Mouse (Mus musculus) small intestine, adult 2 months (tissue): Measurements from ENCODE around the gene Olfr1442. TPM values are rescaled to one million over a fixed set of nuclear protein-coding genes. Genes with fewer than 3 reads are reported as not detected.
"Not testable (repeated sequence)": the region's sequence is repeated elsewhere in the genome, so short reads cannot be mapped to it uniquely, and the experiment has no call there.

Source experiments
- H3K27ac ChIP-seq: fragments of 200-500 bp; 2 replicates; pipeline ENCODE4 v1.5.1; 2012; ENCODE audit warnings: low read depth, low read length, control low read depth, inconsistent platforms; ENCODE audit not compliant: insufficient read depth
- H3K27me3 ChIP-seq: fragments of 200-500 bp; 2 replicates; pipeline ENCODE4 v1.6.1; 2012; ENCODE audit warnings: mild to moderate bottlenecking, moderate library complexity, low read length, inconsistent platforms; ENCODE audit not compliant: control insufficient read depth, insufficient read depth
- H3K36me3 ChIP-seq: fragments of 200-500 bp; 2 replicates; pipeline ENCODE4 v1.6.1; 2012; ENCODE audit warnings: mild to moderate bottlenecking, low read length, control low read depth, inconsistent platforms; ENCODE audit not compliant: control insufficient read depth, insufficient read depth
- H3K4me1 ChIP-seq: fragments of 200-500 bp; 2 replicates; pipeline ENCODE4 v1.6.1; 2012; ENCODE audit warnings: low read length, inconsistent platforms, mixed read lengths; ENCODE audit not compliant: control insufficient read depth, insufficient read depth, insufficient read length
- H3K4me3 ChIP-seq: fragments of 200-500 bp; 2 replicates; pipeline ENCODE4 v1.5.1; 2012; ENCODE audit warnings: low read depth, mild to moderate bottlenecking, control low read depth, inconsistent platforms, low read length, moderate library complexity
- CTCF ChIP-seq: fragments of 200-500 bp; IDR thresholded peaks from 2 replicates; pipeline ENCODE4 v1.5.1; 2012; ENCODE audit warnings: low read depth, mild to moderate bottlenecking, control low read depth, inconsistent platforms, low read length, moderate library complexity, mixed read lengths; ENCODE audit not compliant: insufficient replicate concordance, insufficient read length; ENCODE audit errors: extremely low read depth
- POLR2A ChIP-seq: fragments of 200-500 bp; IDR thresholded peaks from 2 replicates; pipeline ENCODE4 v1.6.1; 2012; ENCODE audit warnings: low read depth, mild to moderate bottlenecking, control low read depth, inconsistent platforms, low read length, moderate library complexity
- WGBS: fragments of 180-500 bp; shearing (Covaris S2); methylation state at CpG from one replicate; pipeline ENCODE4 v1.1.7; 2018; 5-methylcytosine and 5-hydroxymethylcytosine counted together
- polyA plus RNA-seq: library from polyadenylated mRNA; depleted of rRNA; stranded (reverse); fragments of >200 nt; gene quantifications from 2 replicates; pipeline ENCODE4 v1.2.3, GENCODE M21; 2012; rRNA removed

Olfr1442 gene
- not detected in 2 replicates for polyA plus RNA-seq

DNA sequence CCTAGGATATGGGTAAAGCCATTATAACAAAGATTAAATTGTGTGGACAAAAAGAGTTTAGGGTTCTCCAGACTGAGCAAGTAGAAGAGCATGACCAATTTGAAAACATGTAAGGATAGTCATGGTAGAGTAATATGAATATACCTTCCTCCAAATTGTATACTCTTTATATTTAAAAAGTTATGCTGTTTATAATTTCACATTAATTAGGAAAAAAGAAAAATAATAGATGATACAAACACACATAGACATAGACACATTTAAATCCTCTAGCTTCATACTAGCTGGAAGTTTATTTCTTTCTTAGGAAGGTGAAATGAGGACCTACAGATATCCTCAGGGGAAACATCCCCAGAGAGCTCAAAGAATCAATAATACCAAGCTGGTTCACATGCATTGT lies at the start of gene Olfr1442:
TSS of gene Olfr1442 (plus strand) at position 301 of the 400 bp plus-strand sequence.
- H3K4me3 ChIP-seq = no peak within 1 kb of the TSS
- TF ChIP-seq CTCF (no peak), POLR2A (no peak)
- no peaks in the 10 kb centered on the region for H3K4me1 ChIP-seq
- no peaks in the 10 kb centered on the region for H3K36me3 ChIP-seq
- H3K27ac ChIP-seq = no peak within 1 kb of the TSS
- no peaks in the 10 kb centered on the region for H3K27me3 ChIP-seq

DNA sequence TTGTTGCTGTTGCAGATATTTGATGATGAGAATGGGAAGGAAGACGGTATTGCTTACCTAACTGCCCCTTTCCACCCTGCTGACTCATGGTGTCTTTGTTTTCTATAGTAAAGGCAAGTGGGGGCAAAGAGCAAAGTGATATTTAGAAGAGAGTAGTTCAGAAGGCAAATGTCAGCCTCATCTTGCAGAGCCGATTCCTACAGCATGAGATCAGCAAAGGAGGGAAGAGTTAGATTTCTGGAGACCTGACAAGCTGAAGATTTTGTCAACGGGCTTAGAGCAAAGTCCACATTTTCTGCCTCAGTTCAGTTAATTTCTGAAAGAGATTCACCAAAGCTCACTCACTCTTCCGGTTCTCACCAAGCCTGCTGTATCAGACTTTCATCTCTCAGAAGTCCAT lies 37.1 kb upstream of the Olfr1442 start, which contains the start of gene Glyat:
TSS of gene Glyat (plus strand) at position 133 of the 400 bp plus-strand sequence.
- WGBS = 24% methylated on average over 4 of the region's 4 CpGs

DNA sequence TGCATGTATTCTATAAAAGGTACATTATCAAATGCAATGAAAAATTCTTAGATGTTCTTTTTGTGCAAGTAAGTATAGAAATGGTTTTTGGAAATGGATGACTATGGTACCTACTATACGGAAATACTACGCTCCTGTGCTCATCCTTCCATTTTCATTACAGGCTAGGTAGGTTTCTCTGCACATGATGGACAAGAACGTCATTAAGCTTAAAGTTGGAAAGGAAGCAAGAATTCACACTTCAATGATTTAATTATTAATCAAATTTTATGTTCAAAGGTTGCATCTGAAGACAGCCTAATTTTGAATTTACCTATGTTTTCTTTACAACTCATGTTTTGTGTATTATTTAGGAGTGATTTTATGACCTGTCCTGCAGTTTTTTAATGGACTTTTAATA lies 36.0 kb upstream of the Olfr1442 start:
- H3K27ac ChIP-seq = no peak overlapping the region
- 74% methylated on average over 3 of the region's 3 CpGs for WGBS
- H3K4me3 ChIP-seq = no peak overlapping the region
- no peaks in the 10 kb centered on the region for H3K27me3 ChIP-seq
- no peaks in the 10 kb centered on the region for H3K36me3 ChIP-seq
- H3K4me1 ChIP-seq = no peaks in the 10 kb centered on the region
- TF ChIP-seq CTCF (no peak), POLR2A (no peak)

More for the DNA sequence above, 37.1 kb upstream of the Olfr1442 start, which contains the start of gene Glyat:
- H3K27me3 ChIP-seq = no peaks in the 10 kb centered on the region
- H3K4me3 ChIP-seq = no peak within 1 kb of the TSS
- H3K27ac ChIP-seq = no peak within 1 kb of the TSS
- H3K36me3 ChIP-seq = no peaks in the 10 kb centered on the region
- no peaks in the 10 kb centered on the region for H3K4me1 ChIP-seq
- TF ChIP-seq POLR2A = no peak
- no peak for TF ChIP-seq CTCF

DNA sequence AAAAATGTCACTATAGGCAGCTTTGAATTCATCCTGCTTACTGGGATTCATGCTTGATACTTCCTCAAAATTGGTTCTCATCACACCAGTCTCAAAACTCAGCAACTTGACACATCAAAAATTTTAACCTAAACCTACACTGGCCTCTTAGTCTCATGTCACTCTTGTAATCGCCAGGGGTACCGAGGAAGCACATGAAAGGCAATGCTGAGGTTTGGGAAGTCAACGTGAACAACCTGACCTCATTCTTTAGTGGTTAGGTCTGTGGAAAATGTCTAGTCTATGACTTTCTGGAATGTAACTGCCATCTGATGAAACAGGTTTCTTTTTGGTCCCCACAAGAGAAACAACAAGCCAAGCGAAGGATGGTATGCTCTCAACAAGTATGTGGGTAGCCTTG lies 35.3 kb upstream of the Olfr1442 start:
- Histone ChIP-seq H3K4me1 (no peaks in the 10 kb centered on the region), H3K27ac (no peak overlapping the region), H3K27me3 (no peaks in the 10 kb centered on the region), H3K4me3 (no peak overlapping the region), H3K36me3 (no peaks in the 10 kb centered on the region)
- 85% methylated on average over 4 of the region's 4 CpGs for WGBS
- TF ChIP-seq POLR2A (no peak), CTCF (no peak)

DNA sequence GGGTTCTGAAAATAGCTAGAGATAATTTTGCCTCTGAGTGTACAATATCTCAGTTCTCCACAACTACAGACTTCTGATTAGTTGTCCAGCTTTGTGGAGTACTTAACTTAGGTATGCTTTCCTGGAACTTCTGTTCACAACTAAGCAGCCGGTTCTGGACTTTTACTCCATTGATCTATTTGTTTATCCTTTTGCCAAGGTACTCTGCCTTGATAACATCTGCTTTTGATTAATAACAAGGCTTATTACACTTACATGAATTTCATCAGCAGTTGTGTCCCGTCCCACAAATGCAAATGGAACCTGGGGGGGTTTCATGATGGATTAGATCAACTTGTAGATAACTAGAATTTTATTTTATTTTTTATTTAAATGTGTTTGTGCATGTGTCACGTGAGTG lies 33.4 kb upstream of the Olfr1442 start:
- Histone ChIP-seq H3K4me1 (no peaks in the 10 kb centered on the region), H3K27ac (no peak overlapping the region), H3K27me3 (no peaks in the 10 kb centered on the region), H3K4me3 (no peak overlapping the region), H3K36me3 (no peaks in the 10 kb centered on the region)
- TF ChIP-seq POLR2A (no peak), CTCF (no peak)
- 47% methylated on average over 3 of the region's 3 CpGs for WGBS

DNA sequence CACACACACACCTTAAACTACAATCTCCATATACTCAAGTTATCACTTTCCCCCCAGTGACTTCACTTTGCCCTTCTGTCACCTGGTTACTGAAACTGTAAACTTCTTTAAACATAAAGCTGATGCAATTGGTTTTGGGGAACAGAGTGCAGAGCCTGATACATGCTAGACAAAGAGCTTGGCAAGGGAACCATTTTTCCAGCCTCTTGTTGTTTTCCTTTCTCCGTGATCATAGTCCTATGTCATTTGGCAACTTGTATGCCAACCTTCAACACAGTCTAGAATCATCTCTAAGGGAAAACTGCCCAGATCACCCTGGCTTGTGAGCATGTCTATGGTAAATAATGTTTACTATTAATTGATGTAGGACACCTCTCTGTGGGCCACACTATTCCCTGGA lies 32.2 kb upstream of the Olfr1442 start:
- WGBS = 54% methylated on average over 1 of the region's 1 CpGs
- TF ChIP-seq CTCF (no peak), POLR2A (no peak)
- Histone ChIP-seq H3K27ac (no peak overlapping the region), H3K4me3 (no peak overlapping the region), H3K36me3 (no peaks in the 10 kb centered on the region), H3K27me3 (no peaks in the 10 kb centered on the region), H3K4me1 (no peaks in the 10 kb centered on the region)

DNA sequence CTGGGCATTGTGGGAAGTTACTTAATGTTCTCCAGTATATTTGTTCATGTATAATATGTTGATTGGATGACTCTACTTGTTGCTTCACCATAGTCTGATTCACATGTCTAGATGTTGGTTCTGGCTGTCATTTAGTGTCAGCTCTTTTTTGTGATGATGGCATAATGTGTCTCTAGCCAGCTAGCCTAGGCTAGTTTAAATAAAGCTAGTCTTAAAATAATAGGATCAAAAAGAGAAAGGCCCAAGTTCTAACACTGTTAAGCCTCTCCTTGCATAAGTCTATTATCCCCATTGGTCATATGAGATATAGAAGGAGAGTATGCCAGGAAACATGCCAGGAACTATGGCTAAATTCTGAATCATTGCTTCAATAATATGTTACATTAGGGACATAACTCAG lies 20.7 kb upstream of the Olfr1442 start:
- no peak overlapping the region for H3K27ac ChIP-seq
- no peaks in the 10 kb centered on the region for H3K36me3 ChIP-seq
- no peak overlapping the region for H3K4me3 ChIP-seq
- no peak for TF ChIP-seq POLR2A
- TF ChIP-seq CTCF = no peak
- H3K27me3 ChIP-seq = no peaks in the 10 kb centered on the region
- no peaks in the 10 kb centered on the region for H3K4me1 ChIP-seq

DNA sequence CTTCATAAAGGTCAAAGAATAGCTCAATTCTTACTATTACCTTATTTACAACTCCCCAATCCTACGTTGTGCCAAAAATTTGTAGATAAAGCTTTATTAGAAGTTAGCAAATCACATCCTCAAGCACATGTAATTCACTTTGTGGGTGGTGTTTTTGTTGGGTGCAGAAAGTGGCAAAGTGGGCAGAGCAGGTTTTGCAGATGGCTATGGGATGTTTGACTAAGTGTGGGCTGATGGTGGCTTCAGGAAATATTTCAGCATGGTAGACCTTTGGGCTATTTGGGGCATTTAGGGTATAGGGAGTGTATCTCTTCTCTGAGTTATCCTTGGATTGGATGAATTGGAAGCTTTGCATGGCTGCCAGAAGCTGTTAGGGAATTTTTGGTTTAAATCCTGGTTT lies 4.1 kb upstream of the Olfr1442 start:
- Histone ChIP-seq H3K4me3 (no peak overlapping the region), H3K36me3 (no peaks in the 10 kb centered on the region), H3K4me1 (no peaks in the 10 kb centered on the region), H3K27ac (no peak overlapping the region), H3K27me3 (no peaks in the 10 kb centered on the region)
- 30% methylated on average over 1 of the region's 1 CpGs for WGBS
- TF ChIP-seq POLR2A (no peak), CTCF (no peak)

DNA sequence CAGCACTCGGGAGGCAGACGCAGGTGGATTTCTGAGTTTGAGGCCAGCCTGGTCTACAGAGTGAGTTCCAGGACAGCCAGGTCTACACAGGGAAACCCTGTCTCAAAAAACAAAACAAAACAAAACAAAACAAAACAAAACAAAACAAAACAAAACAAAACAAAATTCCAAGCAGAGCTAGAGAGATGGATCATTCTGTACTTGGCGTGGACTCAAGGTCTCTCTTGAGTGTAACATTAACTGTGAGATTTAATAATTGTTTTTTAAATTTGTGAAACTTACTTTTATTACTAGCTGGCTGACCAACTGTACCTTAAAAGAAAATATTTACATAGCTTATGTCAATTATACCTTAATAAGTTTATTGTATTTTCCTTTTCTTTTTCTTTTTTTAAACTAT lies 1.6 kb upstream of the Olfr1442 start:
- H3K4me1 ChIP-seq, H3K27me3 ChIP-seq, H3K36me3 ChIP-seq, H3K27ac ChIP-seq, H3K4me3 ChIP-seq: not testable (repeated sequence)
- 84% methylated on average over 3 of the region's 3 CpGs for WGBS
